Mouse (Mus musculus) c-Kit-positive CD71-negative TER-119-negative erythroid progenitor cells, embryonic 14.5 days (primary cell): ENCODE measurements around the gene Armcx5.
"Not testable (repeated sequence)": the region's sequence is repeated elsewhere in the genome, so short reads cannot be mapped to it uniquely, and the experiment has no call there.

Experiments used
- DNase-seq: peaks from one replicate; pipeline ENCODE4 v3.0.0-alpha.2; 2013; ENCODE audit warnings: low read depth

Gene Armcx5

DNA sequence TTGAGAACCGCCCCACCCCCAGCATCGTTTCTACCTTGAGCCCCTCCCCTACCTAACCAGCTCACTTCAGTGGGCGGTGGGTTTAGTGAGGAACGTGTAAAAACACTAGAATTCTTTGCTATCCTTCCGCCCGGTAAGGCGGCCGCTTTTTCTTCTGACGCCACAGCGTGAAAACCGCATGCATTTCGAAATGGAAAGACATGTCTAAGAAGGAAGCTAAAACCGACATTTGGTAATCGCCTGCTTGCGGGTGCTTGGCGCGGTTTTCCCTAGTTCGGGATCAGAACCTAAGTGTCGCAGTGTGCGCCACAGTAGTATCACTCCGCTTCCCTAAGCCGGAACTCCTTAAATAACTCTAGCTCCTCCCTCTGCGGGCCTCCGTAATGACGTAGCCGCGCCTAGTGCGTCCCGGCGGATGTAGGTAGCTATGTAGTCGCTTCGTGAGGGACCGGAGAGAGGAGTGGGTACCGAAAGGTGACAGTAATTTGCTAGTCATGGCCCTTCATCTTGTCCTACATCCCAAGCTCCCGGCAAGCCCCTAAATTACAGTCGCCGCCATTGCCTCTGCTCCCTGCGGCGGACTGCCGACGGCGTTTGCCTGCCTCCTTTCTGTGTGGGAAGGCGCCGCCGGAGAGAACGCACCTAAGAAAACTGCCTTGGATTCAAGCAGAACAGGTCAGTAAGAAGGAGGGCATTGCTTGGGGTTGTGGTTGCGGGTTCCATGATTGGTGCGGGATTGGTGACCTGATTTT, at the start of gene Armcx5, which contains the start of gene Gprasp1:
Armcx5 (plus strand) TSS at position 430 of the 752 bp plus-strand sequence.
Gprasp1 (plus strand) TSS at position 430 of the 752 bp plus-strand sequence.
- peak; percentile 73 for DNase-seq

DNA sequence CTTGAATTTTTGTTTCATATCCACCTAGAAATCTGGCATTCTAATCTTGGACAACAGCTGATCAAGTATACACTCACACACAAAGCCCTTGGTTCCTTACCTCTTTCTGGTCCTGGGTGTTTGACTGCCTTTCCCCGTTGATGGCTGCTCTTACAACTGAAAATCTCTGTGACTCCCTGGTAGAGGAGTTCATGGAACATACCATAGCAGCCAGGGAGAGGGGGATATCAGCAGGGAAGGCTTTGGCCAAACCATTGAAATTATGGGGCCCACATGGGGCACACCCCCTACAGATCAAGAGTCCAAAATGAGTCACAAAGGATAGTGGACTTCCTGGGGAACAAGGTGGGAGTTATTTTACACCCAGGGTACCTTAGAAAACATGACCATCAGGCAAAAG, 48.9 kb upstream of the Armcx5 start, which contains the start of gene Tcp11x2:
Tcp11x2 (minus strand) TSS at position 158 of the 400 bp plus-strand sequence.
- no peak for DNase-seq

DNA sequence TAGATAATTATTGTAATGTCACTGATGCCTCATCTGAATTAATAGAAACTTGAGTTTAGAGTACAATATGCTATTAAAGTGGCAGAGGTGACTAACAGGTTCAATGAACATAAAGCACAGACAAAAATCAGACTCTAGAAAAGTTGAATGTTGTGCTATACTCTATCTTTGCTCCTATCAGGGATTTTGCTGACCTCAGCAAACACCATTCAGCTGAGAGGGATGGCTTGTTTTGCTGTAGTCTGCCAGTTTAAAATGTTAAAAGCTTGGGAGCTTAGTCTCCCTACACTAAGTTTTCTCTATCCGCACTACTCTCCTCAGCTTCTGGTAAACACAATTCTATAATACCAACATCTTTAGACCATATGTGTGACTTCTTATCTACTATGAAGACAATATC, 39.4 kb upstream of the Armcx5 start:
- DNase-seq: no peak

DNA sequence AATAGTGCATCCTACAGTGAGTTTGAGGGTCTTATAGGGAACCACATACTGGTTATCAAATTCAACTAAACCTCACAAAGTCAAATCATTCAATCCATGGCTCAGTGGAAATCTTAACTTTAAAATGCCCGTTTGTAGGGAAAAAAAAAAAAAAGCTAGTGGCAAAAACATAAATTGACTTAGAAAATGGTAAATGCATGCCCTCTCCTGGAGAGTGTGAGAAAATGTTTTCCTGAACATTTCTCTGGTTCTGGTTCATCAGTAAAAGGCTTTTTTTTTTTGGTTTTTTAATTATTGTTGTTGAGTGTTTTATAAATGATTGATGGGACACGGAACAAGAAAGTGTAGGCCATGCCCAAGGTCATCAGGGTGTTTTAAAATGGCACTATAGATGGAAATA, 38.2 kb upstream of the Armcx5 start:
- no peak for DNase-seq

DNA sequence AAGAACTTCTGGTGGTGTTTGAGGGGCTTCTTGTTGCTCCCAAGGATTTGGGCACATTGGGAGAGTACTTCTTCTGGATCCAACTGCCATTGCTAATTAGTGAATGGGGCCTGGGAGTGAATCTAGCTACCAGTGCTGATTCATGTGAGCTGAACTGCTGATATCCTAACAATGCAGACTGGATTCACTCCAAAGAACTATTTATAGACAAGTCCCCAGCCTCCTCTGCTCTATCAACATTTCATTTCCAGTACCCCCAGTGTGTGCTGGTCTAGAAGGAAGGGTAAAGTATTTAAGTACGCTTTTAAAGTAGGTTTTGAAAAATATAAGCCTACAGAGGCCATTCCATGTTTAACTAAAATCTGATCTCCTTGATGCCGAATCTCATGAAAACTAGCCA, 29.7 kb upstream of the Armcx5 start:
- DNase-seq: no peak

DNA sequence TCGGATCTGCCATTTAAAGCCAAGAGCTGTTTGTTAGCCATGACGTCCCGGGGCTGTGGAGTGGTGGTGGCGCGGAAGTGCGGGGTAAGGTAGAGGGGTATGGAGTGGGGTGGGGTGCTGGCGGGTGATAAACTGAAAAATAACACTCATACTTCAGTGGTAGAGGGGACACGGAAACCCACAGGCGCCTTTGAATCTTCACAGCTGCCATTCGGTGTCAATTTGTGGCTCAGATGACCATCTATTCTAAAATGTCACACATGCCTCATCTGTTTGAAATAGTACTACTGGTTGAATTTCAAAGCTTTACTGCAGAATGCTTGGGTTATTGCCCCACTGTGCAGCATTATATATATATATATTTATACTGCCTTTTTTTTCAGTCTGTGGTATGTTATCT, 17.4 kb upstream of the Armcx5 start, which contains the start of gene Tmsb15a:
Tmsb15a (minus strand) TSS at position 101 of the 400 bp plus-strand sequence.
- no peak for DNase-seq

DNA sequence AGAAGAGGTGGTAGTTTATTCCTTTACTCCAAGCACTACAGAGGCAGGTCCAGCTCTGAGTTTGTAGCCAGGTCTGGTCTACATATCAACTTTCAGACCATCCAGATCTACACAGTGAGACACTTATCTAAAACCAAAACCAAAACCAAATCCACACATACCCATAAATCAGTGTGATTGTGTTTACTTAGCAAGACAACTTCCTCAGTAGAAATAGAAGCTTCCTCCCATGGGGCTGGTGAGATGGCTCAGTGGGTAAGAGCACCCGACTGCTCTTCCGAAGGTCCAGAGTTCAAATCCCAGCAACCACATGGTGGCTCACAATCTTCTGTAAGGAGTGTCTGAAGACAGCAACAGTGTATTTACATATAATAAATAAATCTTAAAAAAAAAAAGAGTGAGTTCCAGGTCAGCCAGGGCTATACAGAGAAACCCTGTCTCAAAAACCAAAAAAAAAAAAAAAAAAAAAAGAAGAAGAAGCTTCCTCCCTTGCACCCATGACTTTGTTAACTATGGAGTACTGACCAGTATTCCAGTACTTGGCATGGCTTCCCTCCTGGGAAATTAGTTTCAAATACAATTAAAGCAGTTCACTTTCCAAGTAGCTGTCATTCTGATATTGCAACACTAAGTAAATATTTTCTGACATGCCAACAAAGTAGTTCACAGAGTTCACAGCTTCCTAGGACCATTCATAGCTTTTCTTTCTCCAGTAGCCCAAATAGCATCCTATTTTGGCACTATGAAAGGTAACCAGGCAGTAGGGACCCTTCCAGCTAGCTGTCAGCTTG, 3.6 kb upstream of the Armcx5 start:
- DNase-seq: no peak

DNA sequence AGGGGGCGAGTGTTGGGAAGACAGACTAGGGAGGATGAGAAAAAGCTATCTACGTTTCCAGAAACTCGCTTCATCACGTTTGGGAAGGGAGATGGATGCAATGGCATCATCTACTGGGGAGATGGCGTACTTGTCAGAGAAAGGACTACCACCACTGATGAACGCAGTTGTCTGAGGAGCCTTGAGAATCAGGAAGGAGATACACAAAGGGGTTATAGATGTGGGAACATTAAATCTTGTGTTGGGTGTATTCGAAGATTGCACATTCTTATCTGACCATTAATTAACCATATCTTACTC, 473 bp downstream of the Armcx5 start:
- no peak for DNase-seq

DNA sequence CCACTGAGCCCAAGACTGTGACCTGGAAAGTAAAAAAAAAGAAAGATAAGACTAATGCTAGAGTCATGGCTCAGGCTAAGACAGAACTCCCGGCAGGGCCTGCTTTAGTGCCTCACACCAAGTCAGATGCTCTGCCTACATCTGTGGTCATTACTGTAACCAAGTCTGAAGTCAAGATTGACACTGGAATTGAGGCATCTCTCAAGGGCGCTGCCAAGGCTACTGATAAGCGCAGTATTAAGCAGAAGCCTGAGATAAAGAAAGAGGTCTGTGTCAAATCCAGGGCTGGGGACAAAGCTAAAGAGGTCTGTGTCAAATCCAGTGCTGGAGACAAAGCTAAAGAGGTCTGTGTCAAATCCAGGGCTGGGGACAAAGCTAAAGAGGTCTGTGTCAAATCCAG, 2.8 kb downstream of the Armcx5 start:
- not testable (repeated sequence) for DNase-seq

DNA sequence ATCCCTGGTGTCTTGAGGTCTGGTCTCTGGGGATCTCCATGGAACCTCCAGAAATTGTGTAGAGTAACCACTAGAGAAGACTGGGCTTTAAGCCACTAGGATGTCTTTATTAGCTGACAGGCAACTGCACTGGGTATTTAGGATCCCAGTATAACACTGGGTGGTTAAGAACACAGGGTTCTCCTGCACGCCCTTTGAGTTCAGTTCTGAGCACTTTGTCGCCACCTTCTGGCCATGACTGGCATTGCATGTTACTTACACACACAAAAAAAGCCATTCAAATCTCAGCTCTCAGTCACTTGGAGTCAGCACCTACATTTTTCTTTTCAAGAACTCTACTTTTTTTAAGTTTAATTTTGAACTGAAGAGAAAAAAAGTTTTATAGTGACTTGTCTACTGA, 10.3 kb downstream of the Armcx5 start:
- peak; percentile 61 for DNase-seq

DNA sequence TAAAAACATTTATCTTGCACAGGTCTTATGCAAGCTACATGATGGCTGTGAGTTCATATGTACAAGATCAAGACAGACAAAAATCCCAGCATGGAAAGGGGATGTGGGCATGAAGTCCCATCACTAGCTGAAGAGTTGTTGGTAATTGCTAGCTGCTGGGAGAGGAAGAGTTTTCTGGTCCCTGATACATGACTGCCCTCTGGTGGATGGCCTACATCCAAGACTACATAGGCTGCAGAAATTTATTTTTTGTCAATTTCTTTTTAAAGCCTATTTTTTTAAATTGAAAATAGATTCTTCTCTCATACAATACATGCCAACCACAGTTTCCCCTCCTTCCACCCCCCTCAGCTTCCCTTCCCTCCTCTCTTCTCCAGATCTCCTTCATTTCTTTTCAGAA, 19.2 kb downstream of the Armcx5 start:
- no peak for DNase-seq

DNA sequence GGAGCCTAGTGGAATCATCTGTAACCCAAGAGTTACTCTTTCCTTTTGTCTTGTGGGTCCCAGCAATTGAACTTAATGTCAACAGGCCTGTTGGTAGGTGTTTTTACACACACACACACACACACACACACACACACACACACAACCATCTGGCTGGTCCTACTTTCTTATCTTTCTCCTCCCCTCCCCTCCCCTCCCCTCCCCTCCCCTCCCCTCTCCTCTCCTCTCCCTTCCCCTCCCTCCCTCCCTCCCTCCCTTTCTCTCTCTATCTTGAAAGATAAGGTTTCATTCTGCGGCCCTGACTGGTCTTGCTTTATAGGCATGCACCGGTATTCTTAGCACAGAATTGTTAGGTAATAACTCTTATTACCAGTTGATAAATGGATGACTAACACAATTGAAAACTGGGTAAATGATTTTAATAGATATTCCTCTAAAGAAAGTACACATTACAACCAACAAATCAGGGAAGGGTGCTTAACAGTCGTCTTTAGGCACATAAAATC, 25.6 kb downstream of the Armcx5 start:
- no peak for DNase-seq

DNA sequence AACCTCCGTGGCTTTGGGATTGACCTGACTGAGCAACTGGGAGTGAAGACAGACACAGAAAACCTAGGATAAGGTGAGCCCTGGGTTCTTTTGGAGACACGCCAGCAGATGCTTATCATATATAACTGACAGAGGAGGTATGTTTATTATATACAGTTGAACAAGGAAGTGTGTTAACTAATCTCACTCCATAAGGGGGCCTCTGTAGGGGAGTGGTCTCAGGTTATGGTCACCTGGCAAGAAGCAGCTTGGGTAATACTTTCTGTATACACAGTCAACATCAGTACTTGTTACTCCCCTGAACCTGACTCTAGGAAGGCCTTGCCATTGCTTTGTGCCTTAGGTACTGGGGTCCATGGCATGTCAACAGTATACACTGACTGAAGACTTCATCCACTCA, 26.0 kb downstream of the Armcx5 start:
- no peak for DNase-seq

DNA sequence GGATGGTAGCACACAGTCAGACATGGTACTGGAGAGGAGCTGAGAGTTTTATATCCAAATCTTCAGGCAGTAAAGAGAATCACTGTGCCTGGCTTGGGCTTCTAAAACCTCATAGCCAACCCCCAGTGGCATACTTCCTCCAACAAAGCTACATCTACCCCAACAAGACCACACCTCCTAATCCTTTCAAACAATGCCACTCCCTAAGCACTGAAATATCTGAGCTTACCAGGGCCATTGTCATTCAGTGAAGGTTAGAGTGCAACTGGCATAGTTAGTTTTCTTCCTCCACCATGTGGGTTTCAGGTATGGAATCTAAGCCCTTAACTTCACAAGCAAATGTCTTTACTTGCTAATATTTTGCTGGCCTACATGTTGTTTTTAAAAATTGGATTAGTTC, 49.0 kb downstream of the Armcx5 start:
- no peak for DNase-seq

DNA sequence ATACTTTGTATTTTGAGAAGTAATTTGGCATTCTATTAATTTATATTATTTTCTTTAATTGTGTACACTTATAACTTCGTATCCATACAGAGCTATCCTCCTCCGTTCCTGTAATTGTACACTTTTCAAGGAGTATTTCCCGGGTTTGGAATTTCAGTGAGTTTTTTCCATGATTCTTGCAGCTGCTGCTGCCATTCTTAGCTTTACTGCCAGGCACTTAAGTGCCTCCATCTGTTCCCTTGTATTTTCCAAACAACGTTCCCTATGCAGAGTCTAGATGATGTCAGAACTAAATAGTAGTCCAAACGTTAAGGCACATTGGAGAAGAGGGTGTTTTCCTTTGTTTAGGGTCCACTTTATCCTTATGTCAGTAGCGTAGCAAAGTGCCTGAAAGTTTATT, 49.8 kb downstream of the Armcx5 start:
- no peak for DNase-seq

DNA sequence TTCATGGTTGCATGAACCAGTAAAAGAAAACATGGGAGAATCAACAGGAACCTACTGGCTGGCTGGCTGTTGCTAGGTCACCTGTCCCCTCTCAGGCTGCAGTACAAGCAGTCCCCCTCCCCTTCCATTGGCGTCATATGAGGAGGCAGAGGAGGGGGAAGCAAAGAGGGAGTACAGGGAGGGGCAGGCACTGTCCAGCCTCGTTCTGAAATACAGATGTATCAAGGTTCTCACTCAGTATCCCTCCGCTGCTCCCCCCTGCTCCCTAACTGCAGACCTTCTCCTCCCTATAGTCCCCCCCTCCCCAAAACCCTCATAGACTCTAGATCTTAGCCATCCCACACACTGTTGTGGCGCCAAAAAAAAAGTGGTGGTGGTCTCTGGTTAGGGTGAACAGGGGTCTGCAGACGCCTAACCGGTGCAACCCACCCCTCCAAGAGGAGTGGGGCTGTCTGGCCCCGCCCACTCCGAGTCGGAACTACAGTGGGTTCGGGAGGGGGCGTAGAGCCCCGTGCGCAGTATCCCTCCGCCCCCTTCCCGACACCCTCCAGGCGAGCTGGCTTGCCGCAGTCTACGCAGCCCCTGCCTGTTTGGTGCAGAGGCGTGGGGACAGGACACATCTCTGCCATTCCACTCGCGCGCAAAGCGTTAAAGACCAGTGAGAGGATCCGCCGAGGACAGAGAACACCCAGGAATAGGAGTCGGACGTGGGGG, 53.2 kb downstream of the Armcx5 start:
- DNase-seq: peak; percentile 3

DNA sequence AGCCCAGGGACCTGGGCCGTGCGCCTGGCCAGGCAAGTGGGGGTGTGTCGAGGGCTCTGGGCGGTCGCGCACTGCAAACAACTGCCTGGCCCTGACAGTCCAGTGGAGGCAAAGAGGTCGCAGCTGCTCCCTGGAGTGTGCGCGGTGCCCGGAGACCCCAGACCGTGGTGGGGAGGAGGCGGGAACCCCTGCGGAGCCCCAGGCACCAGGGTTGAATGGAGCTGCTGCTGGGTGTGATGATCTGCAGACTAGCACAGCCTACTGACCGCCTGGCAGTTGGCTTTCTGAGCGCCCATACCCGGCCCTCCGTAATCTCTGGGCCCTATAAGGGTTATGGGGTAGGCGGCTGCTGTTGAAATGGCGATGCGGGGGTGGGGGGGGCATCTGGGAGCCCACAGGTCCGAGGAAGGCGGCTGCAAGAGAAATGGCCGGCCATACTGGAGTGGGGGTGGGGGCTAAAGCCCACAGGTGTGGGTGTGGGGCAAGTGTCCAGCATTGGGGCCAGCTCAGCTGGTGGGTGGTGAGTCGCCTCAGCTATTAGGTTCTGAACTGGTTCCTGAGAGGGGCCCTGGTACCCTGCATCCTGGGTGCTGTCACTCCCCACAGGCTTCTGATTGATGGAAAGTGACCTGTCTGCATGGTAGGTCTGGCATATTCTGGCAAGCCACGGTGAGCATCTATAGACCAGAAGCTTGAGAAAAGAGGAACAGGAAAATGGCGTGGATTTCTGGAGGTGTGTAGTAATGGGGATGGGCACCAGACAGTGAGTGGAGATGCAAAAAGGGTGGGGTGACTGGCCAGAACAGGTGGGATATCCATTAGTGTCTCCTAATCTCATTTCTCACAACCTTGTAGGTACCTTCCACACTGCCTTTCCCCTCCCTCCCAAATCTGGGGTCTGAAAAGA, 54.0 kb downstream of the Armcx5 start:
- DNase-seq: not testable (repeated sequence)
